Mouse (Mus musculus): ENCODE data around the gene Zglp1.

DNA sequence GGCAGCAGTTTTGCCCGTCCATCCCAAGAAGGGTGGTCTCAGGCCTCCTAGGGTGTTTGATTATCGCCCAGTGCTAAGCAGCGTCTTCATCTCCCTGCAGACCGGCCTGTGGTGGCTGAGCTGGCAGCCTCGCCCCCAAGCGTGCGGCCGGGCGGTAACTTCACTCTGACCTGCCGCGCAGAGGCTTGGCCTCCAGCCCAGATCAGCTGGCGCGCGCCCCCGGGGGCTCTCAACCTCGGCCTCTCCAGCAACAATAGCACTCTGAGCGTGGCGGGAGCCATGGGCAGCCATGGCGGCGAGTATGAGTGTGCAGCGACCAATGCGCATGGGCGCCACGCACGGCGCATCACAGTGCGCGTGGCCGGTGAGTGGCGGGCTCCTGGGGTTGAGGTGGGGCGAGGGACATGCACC, 29.4 kb downstream of the Zglp1 start:
- no peak for TF ChIP-seq CTCF (IDR thresholded peaks at IDR 0.05; ENCODE audit: low read depth)
- TF ChIP-seq EP300 (IDR thresholded peaks at IDR 0.05; ENCODE audit: low read depth): no peak

Measured in liver, embryonic 14.5 days (tissue).